Mouse (Mus musculus) urinary bladder, postnatal 10 days (tissue): ENCODE data around the gene Sprr2h.

Experiments
- DNase-seq: peaks from one replicate; pipeline ENCODE4 v3.0.0; 2022; ENCODE audit warnings: low spot score

Gene Sprr2h

DNA sequence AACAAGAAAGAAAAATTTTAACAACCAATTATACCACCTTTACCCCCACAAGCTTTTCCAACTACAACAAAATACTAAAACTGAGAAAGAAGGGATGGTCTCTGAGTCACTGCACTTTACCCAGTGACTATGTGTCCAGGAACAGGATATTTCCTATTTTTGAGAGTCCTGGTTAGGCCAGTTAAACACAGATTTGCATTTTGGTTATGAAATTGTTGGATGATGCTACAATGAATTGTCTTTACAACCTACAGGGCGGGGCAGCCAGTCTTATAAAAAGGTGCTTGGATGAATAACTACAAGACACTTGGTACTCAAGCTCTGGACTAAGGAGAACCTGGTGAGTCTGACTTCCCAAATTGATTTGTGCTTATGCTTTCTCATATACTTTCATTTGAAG, at the start of gene Sprr2h:
Gene Sprr2h, plus strand, starts transcription at position 301 of the 400 bp plus-strand sequence.
- DNase-seq, result no peak

DNA sequence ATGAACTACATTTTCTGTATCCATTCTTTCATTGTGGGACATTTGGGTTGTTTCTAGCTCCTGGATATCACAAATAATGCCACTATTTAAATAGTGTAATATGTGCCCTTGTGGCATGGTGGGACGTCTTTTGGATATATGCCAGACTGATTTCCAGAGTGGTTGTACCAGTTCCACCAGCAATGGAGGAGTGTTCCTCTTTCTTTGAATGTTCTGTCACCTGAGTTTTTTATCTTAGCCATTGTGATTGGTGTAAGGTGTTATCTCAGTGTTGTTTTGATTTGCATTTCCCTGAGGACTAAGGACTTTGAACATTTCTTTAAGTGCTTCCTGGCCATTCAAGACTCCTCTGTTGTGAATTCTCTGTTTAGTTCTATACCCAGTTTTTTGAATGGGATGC, 49.2 kb upstream of the Sprr2h start:
- DNase-seq, result no peak

DNA sequence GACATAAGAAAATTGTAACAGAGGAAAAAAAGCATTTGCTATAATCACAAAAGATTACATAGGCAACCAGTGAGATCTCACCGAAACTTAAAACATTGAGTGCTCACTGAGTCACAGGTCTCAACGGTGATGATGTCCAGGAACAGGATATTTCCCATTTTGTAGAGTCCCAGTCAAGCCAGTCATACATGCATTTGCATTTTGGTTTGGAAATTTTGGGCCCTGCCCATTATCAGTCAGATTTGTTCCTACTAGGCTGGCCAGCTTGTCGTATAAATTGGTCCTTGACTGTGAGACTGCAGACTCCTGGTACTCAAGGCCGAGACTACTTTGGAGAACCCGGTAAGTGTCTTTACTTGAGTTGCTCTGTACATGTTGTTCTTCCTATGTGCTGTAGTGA, 46.6 kb upstream of the Sprr2h start, which contains the start of gene Sprr2d:
Gene Sprr2d, plus strand, starts transcription at position 301 of the 400 bp plus-strand sequence.
- DNase-seq, result no peak

DNA sequence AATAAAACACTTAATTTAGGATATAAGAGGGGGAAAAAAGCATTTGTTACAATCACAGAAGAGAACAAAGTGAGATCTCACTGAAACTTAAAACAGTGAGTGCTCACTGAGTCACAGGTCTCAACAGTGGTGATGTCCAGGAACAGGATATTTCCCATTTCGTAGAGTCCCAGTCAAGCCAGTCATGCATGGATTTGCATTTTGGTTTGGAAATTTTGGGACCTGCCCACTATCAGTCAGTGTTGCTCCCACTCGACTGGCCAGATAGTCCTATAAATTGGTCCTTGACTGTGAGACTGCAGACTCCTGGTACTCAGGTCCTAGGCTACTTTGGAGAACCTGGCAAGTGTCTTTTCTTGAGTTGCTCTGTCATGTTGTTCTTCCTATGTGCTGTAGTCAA, 33.6 kb upstream of the Sprr2h start, which contains the start of gene Sprr2e:
Gene Sprr2e, plus strand, starts transcription at position 301 of the 400 bp plus-strand sequence.
- no peak for DNase-seq

DNA sequence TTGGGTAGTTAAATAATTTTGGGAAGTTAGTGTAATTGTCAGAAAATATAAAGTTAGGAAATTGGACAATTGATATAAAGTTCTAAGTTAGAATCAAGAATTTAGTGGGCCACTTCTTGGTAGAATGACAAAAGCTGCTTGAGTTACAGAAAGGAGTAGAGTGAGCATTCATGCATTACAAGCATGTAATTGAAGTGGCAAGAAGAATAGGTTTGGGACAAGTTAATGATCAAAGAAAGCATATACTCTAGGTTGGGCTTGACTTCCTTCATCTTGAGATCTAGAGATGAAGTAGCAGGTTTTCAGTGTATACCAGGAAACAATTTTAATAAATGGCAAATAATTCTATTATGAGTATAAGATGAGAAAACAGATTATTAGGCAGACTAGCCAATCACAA, 23.9 kb upstream of the Sprr2h start:
- no peak for DNase-seq

DNA sequence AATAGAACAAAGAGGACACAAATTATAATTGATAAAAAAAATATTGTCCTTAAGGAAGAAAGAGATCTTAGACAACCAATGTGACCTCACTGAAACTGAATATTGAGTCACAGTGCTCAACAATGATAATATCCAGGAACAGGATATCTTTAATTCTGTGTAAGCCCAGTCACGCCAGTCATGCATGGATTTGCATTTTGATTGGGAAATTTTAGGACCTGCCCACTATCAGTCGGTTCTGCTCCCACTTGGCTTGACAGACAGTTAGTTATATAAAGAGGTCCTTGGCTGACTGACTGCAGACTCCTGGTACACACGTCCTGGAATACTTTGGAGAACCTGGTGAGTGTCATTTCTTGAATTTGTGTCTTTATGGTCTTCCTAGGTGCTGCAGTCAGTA, 20.6 kb upstream of the Sprr2h start, which contains the start of gene Sprr2f:
Gene Sprr2f, plus strand, starts transcription at position 301 of the 400 bp plus-strand sequence.
- DNase-seq, result no peak

DNA sequence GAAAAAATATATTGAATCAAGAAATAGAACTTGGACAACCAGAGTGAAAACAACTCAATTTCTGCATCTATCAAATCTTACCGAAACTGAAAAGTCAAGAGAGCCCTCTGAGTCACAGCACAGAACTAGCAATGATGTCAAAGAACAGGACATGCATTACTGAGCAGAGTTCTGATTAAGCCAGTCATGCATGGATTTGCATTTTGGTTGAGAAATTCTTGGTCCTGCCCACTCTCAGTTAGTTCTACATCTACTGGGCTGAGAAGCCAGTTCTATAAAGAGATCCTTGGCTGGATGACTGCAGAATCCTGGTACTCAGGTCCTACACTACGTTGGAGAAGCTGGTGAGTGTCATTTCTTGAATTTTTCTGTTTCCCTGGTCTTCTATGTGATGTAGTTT, 11.9 kb upstream of the Sprr2h start:
- no peak for DNase-seq

DNA sequence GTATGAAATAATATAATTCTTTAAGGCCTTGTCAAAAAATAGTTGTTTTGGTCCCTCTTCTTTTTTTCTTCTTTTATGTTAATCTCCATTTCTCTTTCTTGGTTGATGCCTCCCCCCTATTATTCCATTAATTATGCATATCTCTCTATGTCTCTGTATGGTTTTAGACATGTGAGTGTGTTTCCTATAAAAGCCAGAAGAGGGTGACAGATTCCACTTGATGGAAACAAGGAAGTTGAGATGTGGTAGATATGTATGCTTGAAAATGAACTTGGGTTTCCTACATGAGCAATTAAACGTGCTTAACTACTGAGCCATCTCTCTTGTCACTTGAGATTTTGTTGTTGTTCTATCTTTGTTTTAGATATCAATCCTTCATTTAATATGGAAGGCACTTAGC, 8.8 kb downstream of the Sprr2h start:
- DNase-seq, result no peak

DNA sequence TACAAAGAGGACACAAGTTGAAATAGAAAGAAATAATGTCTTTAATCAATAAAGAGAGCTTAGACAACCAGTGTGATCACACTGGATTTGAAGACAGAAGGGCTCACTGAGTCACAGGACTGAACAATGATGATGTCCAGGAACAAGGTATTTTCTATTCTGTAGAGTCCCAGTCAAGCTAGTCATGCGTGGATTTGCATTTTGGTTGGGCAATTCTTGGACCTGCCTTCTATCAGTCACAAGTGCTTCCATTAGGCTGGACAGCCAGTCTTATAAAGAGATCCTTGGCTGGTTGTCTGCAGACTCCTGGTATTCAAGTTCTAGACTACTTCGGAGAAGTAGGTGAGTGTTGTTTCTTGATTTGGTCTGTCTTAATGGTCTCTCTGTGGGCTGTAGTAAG, 22.2 kb downstream of the Sprr2h start, which contains the start of gene Sprr2i:
Gene Sprr2i, plus strand, starts transcription at position 301 of the 400 bp plus-strand sequence.
- DNase-seq, result no peak

DNA sequence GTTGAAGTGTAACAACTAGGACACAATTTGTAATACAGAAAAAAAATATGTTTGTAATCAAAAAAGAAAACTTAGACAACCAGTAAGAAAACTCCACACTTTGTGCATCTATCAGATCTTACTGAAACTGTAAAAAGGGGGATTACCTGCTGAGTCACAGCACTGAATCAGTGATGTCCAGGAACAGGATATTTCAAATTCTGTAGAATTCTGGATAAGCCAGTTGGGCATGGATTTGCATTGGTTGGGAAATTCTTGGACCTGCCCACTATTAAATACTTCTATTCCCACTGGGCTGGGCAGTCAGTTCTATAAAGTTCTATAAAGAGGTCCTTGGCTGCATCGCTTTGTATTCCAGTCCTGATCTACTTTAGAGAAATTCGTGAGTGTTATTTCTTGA, 32.3 kb downstream of the Sprr2h start, which contains the start of gene Sprr2j-ps:
Gene Sprr2j-ps, plus strand, starts transcription at position 301 of the 400 bp plus-strand sequence.
- no peak for DNase-seq

DNA sequence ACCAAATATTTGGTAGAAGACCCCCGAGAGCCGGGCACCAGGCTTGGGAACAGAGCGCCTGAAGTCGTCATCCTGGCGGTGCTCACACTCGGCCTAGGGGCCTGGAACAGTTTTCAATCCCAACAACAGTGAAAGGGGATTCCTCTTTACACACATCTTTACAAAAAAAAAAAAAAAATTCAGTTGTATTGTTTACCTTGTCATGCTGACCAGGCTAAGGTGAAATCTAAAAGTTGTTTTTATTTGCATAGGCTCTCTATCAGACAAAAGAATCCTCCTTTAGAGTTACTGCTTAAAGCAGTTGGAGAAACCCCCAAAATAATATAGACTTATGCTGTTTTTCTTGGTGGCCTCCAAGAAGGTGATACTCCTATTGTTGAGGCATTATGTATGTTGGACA, 43.8 kb downstream of the Sprr2h start, which contains the start of gene Gm9774:
Gene Gm9774, minus strand, starts transcription at position 101 of the 400 bp plus-strand sequence.
- DNase-seq, result no peak

DNA sequence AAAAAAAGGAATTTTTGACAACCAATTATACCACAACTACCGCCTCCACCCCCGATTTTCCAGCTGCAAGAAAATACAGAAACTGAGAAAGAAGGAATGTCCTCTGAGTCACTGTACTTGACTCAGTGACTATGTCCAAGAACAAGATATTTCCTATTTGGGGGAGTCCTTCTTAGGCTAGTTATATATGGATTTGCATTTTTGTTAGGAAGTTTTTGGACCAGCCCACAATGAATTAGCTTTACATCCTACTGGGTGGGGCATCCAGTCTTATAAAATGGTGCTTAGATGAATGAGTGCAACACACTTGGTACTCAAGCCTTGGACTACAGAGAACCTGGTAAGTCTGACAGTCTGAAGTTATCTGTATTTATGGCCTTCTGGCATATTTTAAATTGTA, 46.8 kb downstream of the Sprr2h start, which contains the start of gene Sprr2k:
Gene Sprr2k, plus strand, starts transcription at position 301 of the 400 bp plus-strand sequence.
- DNase-seq, result no peak
